Mouse (Mus musculus): ENCODE data around the gene Ttll4.

- TF ChIP-seq EP300 (IDR thresholded peaks at IDR 0.05; ENCODE audit: low read depth): no peak
- TF ChIP-seq CTCF (IDR thresholded peaks at IDR 0.05; ENCODE audit: low read depth): no peak
Measured at GRCm38 (mm10) chr1:74718113-74718512, 56.6 kb downstream of the Ttll4 start.

Data from heart, postnatal 0 days (tissue).